Mouse (Mus musculus) embryonic fibroblast, embryonic 13.5 days (primary cell): ENCODE data around the gene Cacna1c.

Experiments used
- CTCF ChIP-seq: IDR thresholded peaks from 2 replicates; pipeline ENCODE4 v1.5.1; 2011; ENCODE audit warnings: mild to moderate bottlenecking, control low read depth, low read length, moderate library complexity, borderline replicate concordance; ENCODE audit not compliant: insufficient read depth
- POLR2A ChIP-seq: IDR thresholded peaks from 2 replicates; pipeline ENCODE4 v1.6.1; 2011; ENCODE audit warnings: low read depth, mild to moderate bottlenecking, control low read depth, low read length, moderate library complexity

DNA sequence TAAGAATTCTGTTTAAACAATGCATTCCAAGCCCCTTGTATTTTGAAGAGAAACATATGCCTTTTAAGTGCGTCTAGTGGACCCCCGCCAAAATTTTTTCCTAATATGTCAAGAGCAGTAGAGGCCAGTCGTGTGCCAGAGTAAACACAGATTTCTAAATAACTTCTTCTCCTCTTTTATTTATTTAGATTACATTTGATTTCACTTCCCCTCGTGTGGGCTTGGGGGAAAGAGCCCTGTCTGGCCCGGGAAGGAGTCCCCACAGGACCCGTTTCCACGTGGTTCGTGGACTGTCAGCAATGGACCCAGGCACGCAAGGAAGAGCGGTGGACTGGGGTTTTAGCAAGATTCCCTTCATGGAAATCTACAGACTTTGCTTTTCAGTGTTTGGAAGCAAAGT lies 143.4 kb downstream of the Cacna1c start:
- TF ChIP-seq POLR2A (no peak), CTCF (no peak)
